Mouse (Mus musculus) heart, adult 18-20 months (tissue): ENCODE data around the gene Irak2. TPM values are rescaled to one million over a fixed set of nuclear protein-coding genes. Genes with fewer than 3 reads are reported as not detected.
A peak's percentile ranks its signal among the peaks of the same experiment; 100 is the strongest.

Source experiments
- DNase-seq, 2 experiments: peaks; one replicate each; pipeline ENCODE4 v3.0.0; 2021 to 2022; ENCODE audit warnings: mixed read lengths in 1 of 2
- long read RNA-seq, 2 experiments: library from polyadenylated mRNA; stranded (forward); transcript quantifications; one replicate each; pipeline ENCODE4 v2.0.0; 2021
- total RNA-seq, 2 experiments: library from RNA; stranded (reverse); gene quantifications; 2 replicates each; pipeline ENCODE4 v1.2.3; 2021

The Irak2 gene
- total RNA-seq = 10 to 100 TPM; 14.2 to 17.8 TPM
- long read RNA-seq, experiment 1, partial matches to known transcripts = 0 of 2 reads
- long read RNA-seq, experiment 1, other reads (novel, unspliced or antisense) = 0 of 2 reads
- long read RNA-seq, experiment 2, partial matches to known transcripts = 0 of 4 reads
- long read RNA-seq, experiment 2, other reads (novel, unspliced or antisense) = 1 of 4 reads

GRCm38 (mm10) chr6:113638302-113639040 lies at the start of gene Irak2:
Gene Irak2 (plus strand): TSS chr6:113638467.
- peak; percentile 97 for DNase-seq

GRCm38 (mm10) chr6:113592637-113593036 lies 45.6 kb upstream of the Irak2 start:
- no peak for DNase-seq

GRCm38 (mm10) chr6:113597945-113598344 lies 40.3 kb upstream of the Irak2 start:
- no peak for DNase-seq

DNA sequence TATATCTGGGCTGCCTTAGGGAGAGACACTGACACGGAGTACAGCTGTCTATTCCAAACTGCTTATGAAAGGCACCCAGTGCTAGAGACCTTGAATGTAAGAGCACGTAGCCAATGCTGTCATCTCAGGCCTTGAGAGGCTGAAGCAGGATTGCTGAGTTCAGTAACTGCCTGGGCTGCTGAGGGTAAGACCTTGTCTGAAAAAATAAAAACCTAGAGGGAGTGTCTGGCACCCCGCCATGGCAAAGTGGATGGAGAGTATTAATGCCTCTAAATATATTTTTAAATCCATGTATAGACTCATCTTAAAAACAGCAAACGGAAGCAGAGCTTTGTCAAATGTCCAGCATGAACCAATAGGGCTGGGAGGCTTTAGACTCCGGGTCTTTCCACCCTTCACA lies 38.4 kb upstream of the Irak2 start:
- DNase-seq = no peak

- DNase-seq = no peak
These were observed 37.6 kb upstream of the Irak2 start, which contains the start of gene Fancd2os for GRCm38 (mm10) chr6:113600543-113601139. Gene Fancd2os (minus strand): TSS chr6:113600715.

GRCm38 (mm10) chr6:113602821-113603220 lies 35.4 kb upstream of the Irak2 start:
- no peak for DNase-seq

DNA sequence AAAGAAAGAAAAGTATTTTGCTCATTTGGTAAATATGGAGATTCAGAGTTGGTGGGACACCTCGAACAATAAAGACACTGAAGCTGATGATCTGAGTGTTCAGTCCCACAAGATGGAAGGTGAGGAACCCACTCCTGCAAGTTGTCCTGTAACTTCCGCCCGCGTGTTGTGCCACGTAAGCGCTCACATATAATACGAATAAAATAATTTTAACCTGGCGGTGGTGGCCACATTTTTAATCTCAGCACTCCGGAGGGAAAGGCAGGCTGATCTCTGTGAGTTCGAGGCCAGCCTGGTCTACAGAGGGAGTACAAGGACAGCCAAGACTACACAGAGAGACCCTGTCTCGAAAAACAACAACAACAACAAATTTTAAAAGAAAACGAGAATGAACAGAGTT lies 34.3 kb upstream of the Irak2 start:
- DNase-seq = no peak

- peak; percentile 92 to 93 for DNase-seq
These were observed 33.6 kb upstream of the Irak2 start, which contains the start of gene Brk1 for GRCm38 (mm10) chr6:113604432-113605223. Gene Brk1 (plus strand): TSS chr6:113604772.

DNA sequence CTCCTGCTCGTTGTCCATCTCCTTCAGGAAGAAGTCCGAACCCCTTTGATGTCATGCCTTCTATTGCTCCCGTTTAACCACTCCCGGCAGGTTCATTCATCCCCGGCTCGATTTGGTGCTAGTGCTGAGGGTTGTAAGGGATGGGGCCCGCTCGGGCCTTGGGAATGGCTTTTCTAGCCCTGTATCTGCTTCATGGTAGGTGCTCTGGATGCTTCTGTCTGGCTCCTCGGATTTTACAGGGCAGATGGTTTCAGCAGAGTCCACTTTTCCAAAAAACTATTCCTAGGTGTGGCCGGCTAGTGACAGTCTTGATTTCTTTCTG lies 33.1 kb upstream of the Irak2 start:
- no peak for DNase-seq

GRCm38 (mm10) chr6:113608871-113609270 lies 29.4 kb upstream of the Irak2 start:
- DNase-seq = no peak

- no peak for DNase-seq
These were observed 29.0 kb upstream of the Irak2 start for GRCm38 (mm10) chr6:113609293-113609692.

- DNase-seq = peak; percentile 20 to 24
These were observed 25.9 kb upstream of the Irak2 start for GRCm38 (mm10) chr6:113612258-113612969.

GRCm38 (mm10) chr6:113614152-113614551 lies 24.1 kb upstream of the Irak2 start:
- no peak for DNase-seq

- no peak for DNase-seq
These were observed 23.3 kb upstream of the Irak2 start for GRCm38 (mm10) chr6:113614997-113615396.

DNA sequence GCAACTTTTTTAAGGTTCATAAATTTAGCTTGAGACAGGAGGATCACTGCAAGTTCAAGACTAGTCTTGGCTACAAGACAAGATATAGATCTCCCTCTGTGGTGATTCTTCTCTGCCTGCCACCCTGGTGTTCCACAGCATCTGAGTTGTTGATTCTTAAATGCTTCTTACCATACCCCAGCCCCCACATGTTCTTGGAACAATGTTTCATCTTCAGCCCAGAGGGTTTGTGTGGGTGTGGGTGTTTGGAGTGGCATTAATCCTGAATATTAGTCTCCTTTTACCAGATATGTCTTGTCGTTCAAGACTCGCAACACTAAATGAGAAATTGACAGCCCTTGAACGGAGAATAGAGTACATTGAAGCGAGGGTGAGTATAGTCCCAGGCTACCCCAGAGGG lies 22.8 kb upstream of the Irak2 start:
- DNase-seq = no peak

DNA sequence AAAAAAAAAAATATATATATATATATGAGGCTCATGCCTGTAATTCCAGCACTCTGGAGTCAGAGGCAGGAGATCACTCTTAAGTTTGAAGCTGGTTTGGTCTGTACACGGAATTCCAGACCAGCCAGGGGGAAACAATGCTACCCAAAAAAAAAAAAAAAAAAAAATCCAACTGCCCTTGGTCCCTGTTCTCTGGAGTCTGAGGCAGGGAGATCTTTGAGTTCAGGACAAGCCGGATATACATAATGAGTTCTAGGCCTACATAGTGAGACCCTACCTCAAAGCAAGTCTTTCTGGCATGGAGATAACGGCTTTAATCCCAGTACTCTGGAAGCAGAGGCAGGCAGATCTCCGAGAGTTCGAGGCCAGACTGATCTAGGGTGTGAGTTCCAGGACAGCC lies 14.9 kb upstream of the Irak2 start:
- no peak for DNase-seq

GRCm38 (mm10) chr6:113623941-113624751 lies 14.1 kb upstream of the Irak2 start, which contains the start of gene Vhl:
Gene Vhl (plus strand): TSS chr6:113623959.
- peak; percentile 93 to 95 for DNase-seq

DNA sequence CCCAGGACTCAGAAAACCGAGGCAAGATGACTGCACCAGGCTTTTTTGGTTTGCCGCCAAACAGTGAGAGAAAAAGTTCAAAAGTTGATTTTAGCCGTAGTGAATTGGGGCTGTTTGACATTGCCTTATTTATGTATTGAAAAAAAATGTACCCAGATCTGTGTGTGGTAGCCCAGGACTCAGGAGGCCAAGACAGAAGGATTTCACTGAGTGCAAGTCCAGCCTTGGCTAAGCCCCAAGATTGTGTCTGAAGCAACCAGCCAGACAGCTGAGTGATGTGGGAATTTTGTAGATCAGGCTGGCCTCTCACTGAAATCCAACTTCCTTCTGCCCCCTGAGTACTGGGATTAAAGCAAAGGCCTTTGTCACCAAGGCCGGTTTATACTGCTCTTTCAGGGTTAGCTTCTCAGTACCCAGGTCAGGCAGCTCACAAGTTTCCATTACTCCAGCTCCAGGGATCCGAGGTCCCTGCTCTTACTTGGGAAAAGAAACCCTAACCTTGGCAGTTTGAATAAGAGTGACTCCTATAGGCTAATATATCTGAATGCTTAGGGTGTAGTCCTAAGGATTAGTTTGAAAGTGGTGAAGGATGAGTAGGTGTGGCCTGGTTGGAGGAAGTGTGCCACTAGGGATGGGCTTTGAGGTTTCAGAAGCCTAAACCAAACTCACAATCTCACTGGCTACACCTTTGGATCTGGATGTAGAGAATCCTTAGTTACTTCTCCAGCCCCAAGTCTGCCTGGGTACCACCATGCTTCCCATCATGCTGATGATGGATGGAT lies 13.1 kb upstream of the Irak2 start:
- peak in 1 of 2 experiments; percentile 43 for DNase-seq

DNA sequence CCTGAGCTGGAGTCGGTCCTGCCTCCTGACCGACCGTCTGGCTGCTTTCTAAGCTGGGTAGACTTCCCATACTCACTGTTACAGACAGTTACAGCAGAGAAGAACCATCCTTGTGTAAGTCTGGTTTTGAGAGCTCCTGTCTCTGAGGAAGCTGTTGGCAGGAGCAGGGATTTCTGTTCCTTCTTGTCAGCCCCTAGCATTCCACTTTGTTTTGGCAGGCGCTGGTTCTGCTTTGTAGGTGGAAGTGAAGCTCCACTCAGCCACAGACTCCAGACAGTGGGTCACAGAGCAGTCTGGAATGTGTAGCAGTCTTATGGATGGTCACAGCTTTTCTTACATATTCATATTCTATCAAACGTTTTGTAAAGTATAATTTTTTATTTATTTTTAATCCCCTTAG lies 7.9 kb upstream of the Irak2 start:
- peak in 1 of 2 experiments; percentile 55 for DNase-seq

- DNase-seq = no peak
These were observed 5.4 kb upstream of the Irak2 start for GRCm38 (mm10) chr6:113632863-113633262.
